Mouse (Mus musculus) neural tube, embryonic 13.5 days (tissue): ENCODE results near the gene Htr3b. TPM values are rescaled to one million over a fixed set of nuclear protein-coding genes. Genes with fewer than 3 reads are reported as not detected.
"Not testable (repeated sequence)": the region's sequence is repeated elsewhere in the genome, so short reads cannot be mapped to it uniquely, and the experiment has no call there.

Experiments
- ATAC-seq: fragments of 200-750 bp; cut with Nextera tagmentation; 2 replicates; pipeline ENCODE4 v1.8.0; 2017; ENCODE audit warnings: low read depth, mild to moderate bottlenecking, moderate TSS enrichment, moderate library complexity
- H3K27ac ChIP-seq: fragments of 300-500 bp; sonication (generic); replicated peaks from 2 replicates; pipeline ENCODE4 v1.5.1; 2015; ENCODE audit warnings: moderate library complexity, mild to moderate bottlenecking, inconsistent platforms
- H3K27me3 ChIP-seq: fragments of 300-500 bp; sonication (generic); 2 replicates; pipeline ENCODE4 v1.6.1; 2015; ENCODE audit warnings: mild to moderate bottlenecking, inconsistent platforms
- H3K36me3 ChIP-seq: fragments of 300-500 bp; sonication (generic); 2 replicates; pipeline ENCODE4 v1.6.1; 2015; ENCODE audit warnings: mild to moderate bottlenecking, inconsistent platforms
- H3K4me1 ChIP-seq: fragments of 300-500 bp; sonication (generic); replicated peaks from 2 replicates; pipeline ENCODE4 v1.6.1; 2015; ENCODE audit warnings: inconsistent platforms
- H3K4me2 ChIP-seq: fragments of 300-500 bp; sonication (generic); 2 replicates; pipeline ENCODE4 v1.6.1; 2015; ENCODE audit warnings: inconsistent platforms, mild to moderate bottlenecking, moderate library complexity
- H3K4me3 ChIP-seq: fragments of 300-500 bp; sonication (generic); 2 replicates; pipeline ENCODE4 v1.5.1; 2015; ENCODE audit warnings: mild to moderate bottlenecking, inconsistent platforms
- H3K9ac ChIP-seq: fragments of 300-500 bp; sonication (generic); 2 replicates; pipeline ENCODE4 v1.6.1; 2015; ENCODE audit warnings: moderate library complexity, mild to moderate bottlenecking, inconsistent platforms
- H3K9me3 ChIP-seq: fragments of 300-500 bp; sonication (generic); 2 replicates; pipeline ENCODE4 v1.6.1; 2016; ENCODE audit warnings: inconsistent platforms
- WGBS: fragments of 180-500 bp; shearing (Covaris S2); methylation state at CpG from one replicate; pipeline ENCODE4 v1.1.7; 2015; 5-methylcytosine and 5-hydroxymethylcytosine counted together
- polyA plus RNA-seq: library from polyadenylated mRNA; unstranded; fragments of >200 nt; fragmentation: Nextera tagmentation; extraction: Ambion mirVana; gene quantifications from 2 replicates; pipeline ENCODE4 v1.2.1, GENCODE M21; 2015

Gene Htr3b
- polyA plus RNA-seq: 0.99 and 2.5 TPM in 2 replicates

- peaks cover 3% of the 10 kb centered on the region; the same call in 1 of the 2 replicates for H3K27me3 ChIP-seq
- no peak within 1 kb of the TSS for H3K27ac ChIP-seq
- 73% methylated on average over 7 of the region's 7 CpGs for WGBS
- H3K4me2 ChIP-seq: no peak within 1 kb of the TSS
- no peak within 1 kb of the TSS for H3K4me3 ChIP-seq
- H3K36me3 ChIP-seq: no peaks in the 10 kb centered on the region
- H3K4me1 ChIP-seq: peaks cover 15% of the 10 kb centered on the region
- H3K9ac ChIP-seq: no peak within 1 kb of the TSS
- no peaks in the 10 kb centered on the region for H3K9me3 ChIP-seq
- ATAC-seq: no peak
Observed at GRCm38 (mm10) chr9:48964587-48965040, at the start of gene Htr3b. Gene Htr3b, minus strand, starts transcription at chr9:48964990.

GRCm38 (mm10) chr9:48999256-48999655, 34.5 kb upstream of the Htr3b start:
- Histone ChIP-seq H3K27me3 (no peaks in the 10 kb centered on the region), H3K9me3 (no peaks in the 10 kb centered on the region), H3K4me3 (no peak overlapping the region), H3K4me2 (no peak overlapping the region), H3K36me3 (peaks cover 35% of the 10 kb centered on the region), H3K27ac (no peak overlapping the region), H3K9ac (no peak overlapping the region), H3K4me1 (no peaks in the 10 kb centered on the region)
- ATAC-seq: no peak
- 84% methylated on average over 6 of the region's 6 CpGs for WGBS

GRCm38 (mm10) chr9:48995735-48996134, 30.9 kb upstream of the Htr3b start:
- Histone ChIP-seq H3K36me3 (peaks cover 16% of the 10 kb centered on the region), H3K4me3 (no peak overlapping the region), H3K9ac (no peak overlapping the region), H3K4me1 (no peaks in the 10 kb centered on the region), H3K27me3 (no peaks in the 10 kb centered on the region), H3K9me3 (no peaks in the 10 kb centered on the region), H3K27ac (no peak overlapping the region), H3K4me2 (no peak overlapping the region)
- ATAC-seq: no peak
- 95% methylated on average over 1 of the region's 1 CpGs for WGBS

GRCm38 (mm10) chr9:48994779-48995178, 30.0 kb upstream of the Htr3b start:
- Histone ChIP-seq H3K9me3 (no peaks in the 10 kb centered on the region), H3K4me1 (no peaks in the 10 kb centered on the region), H3K4me3 (no peak overlapping the region), H3K36me3 (peaks cover 7% of the 10 kb centered on the region; the same call in 1 of the 2 replicates), H3K9ac (no peak overlapping the region), H3K27me3 (no peaks in the 10 kb centered on the region), H3K27ac (no peak overlapping the region), H3K4me2 (no peak overlapping the region)
- 92% methylated on average over 7 of the region's 7 CpGs for WGBS
- no peak for ATAC-seq

- Histone ChIP-seq H3K27me3 (no peaks in the 10 kb centered on the region), H3K4me3 (no peak overlapping the region), H3K36me3 (peaks cover 7% of the 10 kb centered on the region; the same call in 1 of the 2 replicates), H3K4me1 (peaks cover 22% of the 10 kb centered on the region), H3K4me2 (no peak overlapping the region), H3K9ac (no peak overlapping the region), H3K9me3 (no peaks in the 10 kb centered on the region), H3K27ac (no peak overlapping the region)
- WGBS: 71% methylated on average over 5 of the region's 5 CpGs
- ATAC-seq: no peak
Observed at GRCm38 (mm10) chr9:48991671-48992070, 26.9 kb upstream of the Htr3b start.

GRCm38 (mm10) chr9:48987201-48988101, 22.7 kb upstream of the Htr3b start:
- Histone ChIP-seq H3K4me3 (peak overlapping the region; percentile 76), H3K36me3 (no peaks in the 10 kb centered on the region), H3K4me1 (peaks cover 39% of the 10 kb centered on the region), H3K9ac (peak overlapping the region; percentile 44; the same call in 1 of the 2 replicates), H3K4me2 (peak overlapping the region; percentile 66), H3K27ac (no peak overlapping the region), H3K9me3 (no peaks in the 10 kb centered on the region), H3K27me3 (no peaks in the 10 kb centered on the region)
- no peak for ATAC-seq
- 30% methylated on average over 12 of the region's 12 CpGs for WGBS

- H3K9ac ChIP-seq: peak overlapping the region; percentile 44; the same call in 1 of the 2 replicates
- no peaks in the 10 kb centered on the region for H3K27me3 ChIP-seq
- no peaks in the 10 kb centered on the region for H3K9me3 ChIP-seq
- peaks cover 39% of the 10 kb centered on the region for H3K4me1 ChIP-seq
- peak overlapping the region; percentile 76 for H3K4me3 ChIP-seq
- WGBS: 22% methylated on average over 7 of the region's 7 CpGs
- ATAC-seq: no peak
- no peak overlapping the region for H3K27ac ChIP-seq
- no peaks in the 10 kb centered on the region for H3K36me3 ChIP-seq
- peak overlapping the region; percentile 66 for H3K4me2 ChIP-seq
Observed at GRCm38 (mm10) chr9:48986616-48987141, 21.9 kb upstream of the Htr3b start.

- Histone ChIP-seq H3K9ac (peak overlapping the region; percentile 77), H3K27me3 (no peaks in the 10 kb centered on the region), H3K9me3 (no peaks in the 10 kb centered on the region), H3K4me1 (peaks cover 39% of the 10 kb centered on the region), H3K36me3 (no peaks in the 10 kb centered on the region), H3K27ac (peak overlapping the region; percentile 84), H3K4me2 (peak overlapping the region; percentile 66), H3K4me3 (peak overlapping the region; percentile 76)
- ATAC-seq: no peak
- under 1% methylated on average over 20 of the region's 20 CpGs for WGBS
Observed at GRCm38 (mm10) chr9:48985708-48986088, 20.9 kb upstream of the Htr3b start.

- Histone ChIP-seq H3K9ac (peak within 1 kb of the TSS; percentile 77), H3K4me1 (peaks cover 39% of the 10 kb centered on the region), H3K36me3 (no peaks in the 10 kb centered on the region), H3K27me3 (no peaks in the 10 kb centered on the region), H3K4me3 (peak within 1 kb of the TSS; percentile 76), H3K4me2 (peak within 1 kb of the TSS; percentile 66), H3K9me3 (no peaks in the 10 kb centered on the region), H3K27ac (peak within 1 kb of the TSS; percentile 84)
- under 1% methylated on average over 88 of the region's 94 CpGs for WGBS
- peak; percentile 94 for ATAC-seq
Observed at GRCm38 (mm10) chr9:48984845-48985707, 20.3 kb upstream of the Htr3b start, which contains the start of gene Usp28. Gene Usp28, plus strand, starts transcription at chr9:48985375.

GRCm38 (mm10) chr9:48984320-48984844, 19.6 kb upstream of the Htr3b start:
- 37% methylated on average over 8 of the region's 8 CpGs for whole genome bisulfite sequencing
- peak; percentile 6; the same call in 1 of the 2 replicates for ATAC-seq
- Histone ChIP-seq H3K36me3 (no peaks in the 10 kb centered on the region), H3K9me3 (no peaks in the 10 kb centered on the region), H3K4me3 (peak overlapping the region; percentile 76), H3K9ac (peak overlapping the region; percentile 77), H3K27ac (peak overlapping the region; percentile 83), H3K4me1 (peaks cover 39% of the 10 kb centered on the region), H3K27me3 (no peaks in the 10 kb centered on the region), H3K4me2 (peak overlapping the region; percentile 66)

- not testable (repeated sequence) for H3K36me3 ChIP-seq, H3K27me3 ChIP-seq, H3K4me3 ChIP-seq, H3K4me2 ChIP-seq, H3K9me3 ChIP-seq, H3K27ac ChIP-seq, ATAC-seq, H3K9ac ChIP-seq
- 91% methylated on average over 6 of the region's 6 CpGs for WGBS
- H3K4me1 ChIP-seq: peaks cover 38% of the 10 kb centered on the region
Observed at GRCm38 (mm10) chr9:48983801-48984200, 19.0 kb upstream of the Htr3b start.
